Mouse (Mus musculus) large intestine, adult 2 months (tissue): ENCODE results near the gene Mtfmt. TPM values are rescaled to one million over a fixed set of nuclear protein-coding genes. Genes with fewer than 3 reads are reported as not detected.

Source experiments
- DNase-seq: peaks from one replicate; pipeline ENCODE4 v3.0.0-alpha.2; 2012; ENCODE audit warnings: low read depth, low spot score
- WGBS: fragments of 180-500 bp; shearing (Covaris S2); methylation state at CpG from one replicate; pipeline ENCODE4 v1.1.7; 2018; 5-methylcytosine and 5-hydroxymethylcytosine counted together
- polyA plus RNA-seq: library from polyadenylated mRNA; depleted of rRNA; stranded (reverse); fragments of >200 nt; gene quantifications from 2 replicates; pipeline ENCODE4 v1.2.3, GENCODE M21; 2012; rRNA removed

Mtfmt gene
- polyA plus RNA-seq, 1 experiment = 13.6 TPM

DNA sequence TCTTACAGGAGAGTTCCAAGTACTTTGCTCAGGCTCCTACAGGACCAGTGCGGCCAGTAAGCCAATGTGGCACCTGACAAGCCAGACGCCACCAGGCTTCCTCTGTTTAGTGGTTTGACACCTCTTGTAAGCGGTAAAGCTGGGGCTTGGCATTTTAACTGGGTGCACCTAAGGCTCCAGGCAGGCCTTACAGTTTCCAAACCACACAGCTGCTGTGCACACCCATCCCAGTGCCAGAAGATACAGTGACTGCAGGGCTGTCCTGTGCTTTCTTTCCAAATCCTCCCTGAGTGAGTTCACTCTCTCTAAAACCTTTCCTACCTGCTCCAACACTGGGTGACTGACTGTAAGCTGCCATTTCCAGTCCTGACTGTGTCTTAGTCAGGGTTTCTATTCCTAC lies 55.9 kb downstream of the Mtfmt start:
- 90% methylated on average over 3 of the region's 3 CpGs for WGBS
- DNase-seq = no peak

DNA sequence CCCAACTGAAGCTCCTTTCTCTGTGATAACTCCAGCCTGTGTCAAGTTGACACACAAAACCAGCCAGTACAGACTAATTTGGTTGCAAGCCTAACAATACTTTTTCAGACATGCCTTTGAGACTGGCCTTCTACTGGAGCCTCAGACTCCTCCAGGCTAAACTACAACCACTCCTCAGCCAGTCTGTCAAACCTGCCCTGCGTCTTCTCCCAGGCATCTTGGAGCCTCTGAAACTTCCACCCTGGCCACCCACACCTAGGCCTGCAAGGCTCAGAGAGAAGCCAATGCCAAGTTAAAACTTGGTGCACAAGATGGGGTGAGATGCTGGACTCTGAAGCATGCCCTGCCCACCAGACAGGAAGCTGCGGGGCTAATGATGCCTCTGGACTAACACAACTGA lies 56.8 kb downstream of the Mtfmt start:
- no peak for DNase-seq
- WGBS = 89% methylated on average over 2 of the region's 2 CpGs

DNA sequence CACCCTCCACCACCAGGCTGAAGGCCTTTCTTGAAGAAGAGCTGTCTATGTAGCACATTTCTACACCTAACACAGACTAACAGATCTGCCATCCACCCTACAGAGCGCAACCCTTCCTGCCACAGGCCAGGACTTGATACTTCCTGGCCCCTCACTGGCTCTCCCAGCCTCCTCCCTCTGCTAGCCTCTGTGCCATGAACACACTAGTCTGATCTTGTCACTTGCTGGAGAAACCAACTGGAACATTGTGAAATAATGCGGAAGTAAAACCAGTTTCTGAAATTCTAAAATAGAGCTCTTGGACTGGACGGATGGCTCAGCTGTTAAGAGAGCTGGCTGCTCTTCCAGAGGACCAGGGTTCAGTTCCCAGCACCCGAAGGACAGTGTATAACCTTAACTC lies 57.3 kb downstream of the Mtfmt start:
- no peak for DNase-seq
- 94% methylated on average over 4 of the region's 4 CpGs for WGBS

DNA sequence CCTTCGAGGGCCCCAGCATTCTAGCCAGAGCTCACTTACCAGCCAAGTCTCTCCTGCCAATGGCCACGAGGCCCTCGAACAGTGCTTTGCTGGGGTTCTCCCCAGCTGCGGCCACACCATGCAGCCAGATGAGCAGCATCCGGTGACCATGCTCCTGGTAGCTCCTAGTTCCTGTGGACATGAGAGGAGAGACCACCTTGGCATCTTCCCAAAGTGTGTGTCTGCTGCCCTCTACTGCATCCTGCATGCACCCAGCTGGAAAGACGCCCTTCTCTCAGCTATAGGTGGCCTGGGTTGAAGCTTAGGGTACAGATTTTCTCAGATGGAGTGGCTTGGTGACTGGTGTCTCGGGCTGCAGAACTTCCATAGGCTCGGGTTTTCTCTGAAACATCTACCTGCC lies 66.6 kb downstream of the Mtfmt start:
- DNase-seq = no peak
- WGBS = 56% methylated on average over 8 of the region's 8 CpGs

Other genes with a start within 250 kb of the Mtfmt start
- 7.6 and 10.4 TPM in 2 replicates for gene Parp16, start 240.4 kb upstream of the Mtfmt start, polyA plus RNA-seq
- gene Cilp, start 170.6 kb upstream of the Mtfmt start, polyA plus RNA-seq = 5.1 and 5.5 TPM in 2 replicates
- gene Clpx, start 141.5 kb upstream of the Mtfmt start, polyA plus RNA-seq = 6.4 and 8.5 TPM in 2 replicates
- gene Pdcd7, start 89.7 kb upstream of the Mtfmt start, polyA plus RNA-seq = 7.3 and 8.1 TPM in 2 replicates
- gene Ubap1l, start 74.7 kb upstream of the Mtfmt start, polyA plus RNA-seq = 0.16 and 0.26 TPM in 2 replicates
- gene Kbtbd13, start 44.1 kb upstream of the Mtfmt start, polyA plus RNA-seq = 0.91 and 1.2 TPM in 2 replicates
- 1.8 and 2.1 TPM in 2 replicates for gene Rasl12, start 37.3 kb upstream of the Mtfmt start, polyA plus RNA-seq
- gene Slc51b, start 12.8 kb upstream of the Mtfmt start, polyA plus RNA-seq = 67.2 and 87.4 TPM in 2 replicates
- 13.5 and 15.4 TPM in 2 replicates for gene Spg21, start 25.2 kb downstream of the Mtfmt start, polyA plus RNA-seq
- 0.06 TPM in 1 of 2 replicates, not detected in the other for gene Ankdd1a, start 84.4 kb downstream of the Mtfmt start, polyA plus RNA-seq
- gene Plekho2, start 144.3 kb downstream of the Mtfmt start, polyA plus RNA-seq = 11.6 and 13.0 TPM in 2 replicates
- 4.6 and 5.5 TPM in 2 replicates for gene Pif1, start 151.4 kb downstream of the Mtfmt start, polyA plus RNA-seq
- gene Rbpms2, start 193.9 kb downstream of the Mtfmt start, polyA plus RNA-seq = 23.4 and 27.7 TPM in 2 replicates
- gene Oaz2, start 232.2 kb downstream of the Mtfmt start, polyA plus RNA-seq = 36.6 and 41.7 TPM in 2 replicates